Comparison of ENCODE assay signal across 27 mouse cellular contexts in genomic region chr16:44122122-44122521, GRCm38 (mm10). TPM values are rescaled to one million over a fixed set of nuclear protein-coding genes. Genes with fewer than 3 reads are reported as not detected.
DNase-seq lines count a peak whose midpoint lies in the region; ATAC-seq and TF ChIP-seq lines count a peak whose summit lies in the region.
"Had no signal": no experiment of that assay in that cellular context is flagged by ENCODE, and none has a peak within 500 bp of the region (broad histone marks: within the 10 kb centered on the region; RNA-seq: fewer than 3 reads in every experiment).

No protein-coding gene starts in this region.

- DNase-seq in cerebellum, adult 9-11 months = peak; percentile 50
- DNase-seq in layer of hippocampus, adult 2 months (ENCODE audit: low spot score in 2 of 2) = no peak
- DNase-seq in layer of hippocampus, postnatal 36 days = no peak
- no peak for DNase-seq in MN1 (ENCODE audit: low spot score)
- no peak for DNase-seq in embryo, embryonic 10.5 days (ENCODE audit: low spot score)
- DNase-seq: adrenal gland, adult 8-10 months; heart, postnatal 36 days; kidney, adult 8-10 months; kidney, postnatal 4 days; right cerebral cortex, postnatal 4 days; thymus, postnatal 4 days had no signal

- TF ChIP-seq CTCF in layer of hippocampus, adult 2 months (conservative IDR thresholded peaks at IDR 0.05) = no peak

- peak overlapping the region; percentile 95 for H3K27ac ChIP-seq in layer of hippocampus, adult 2 months
- H3K27ac ChIP-seq in brown adipose tissue, adult 24 weeks (replicated peaks; ENCODE audit: low read depth, low read length) = peak overlapping the region; percentile 51; the same call in 1 of the 2 replicates
- H3K27ac ChIP-seq: embryonic facial prominence, embryonic 13.5 days; forebrain, embryonic 10.5 days; forebrain, embryonic 15.5 days; heart, embryonic 10.5 days; hindbrain, embryonic 12.5 days; hindbrain, postnatal 0 days; intestine, embryonic 15.5 days; kidney, postnatal 0 days; limb, embryonic 12.5 days; lung, embryonic 15.5 days; neural tube, embryonic 12.5 days; stomach, postnatal 0 days had no signal

- H3K4me1 ChIP-seq in brown adipose tissue, adult 24 weeks (ENCODE audit: control insufficient read depth, insufficient read depth, insufficient read length, low read length) = peaks cover 13% of the 10 kb centered on the region
- H3K4me1 ChIP-seq: forebrain, embryonic 10.5 days; forebrain, embryonic 15.5 days; heart, embryonic 10.5 days; hindbrain, embryonic 12.5 days; intestine, embryonic 15.5 days; neural tube, embryonic 12.5 days had no signal

- no peak for ATAC-seq in cerebellum, adult (ENCODE audit: insufficient number of reproducible peaks, low FRiP score, low TSS enrichment)
- ATAC-seq: CD4-positive, CD25-positive, alpha-beta regulatory T cell, adult 4 months; forebrain, embryonic 15.5 days; hindbrain, postnatal 0 days; intestine, embryonic 15.5 days; midbrain, embryonic 16.5 days had no signal

- H3K4me3 ChIP-seq in layer of hippocampus, adult 2 months = no peak overlapping the region; the same call in 1 of the 2 replicates
- H3K4me3 ChIP-seq in brown adipose tissue, adult 24 weeks (ENCODE audit: insufficient read depth, low read depth, low read length) = no peak overlapping the region
- H3K4me3 ChIP-seq: embryonic facial prominence, embryonic 13.5 days; forebrain, embryonic 10.5 days; forebrain, embryonic 15.5 days; heart, embryonic 10.5 days; hindbrain, embryonic 12.5 days; intestine, embryonic 15.5 days; limb, embryonic 12.5 days; lung, embryonic 15.5 days; neural tube, embryonic 12.5 days had no signal

RNA-seq across cellular contexts. Expression of gene Atp6v1a, which starts 17.4 kb away (rescaled TPM):
- 100 to 1,000 TPM; 535 to 581 TPM for total RNA-seq in layer of hippocampus, adult 2 months (2021)
- 100 to 1,000 TPM; 559 to 583 TPM for total RNA-seq in layer of hippocampus, postnatal 36 days (2021)
- polyA plus RNA-seq in brown adipose tissue, adult 24 weeks (2012; ENCODE audit: insufficient read depth, insufficient read length, missing spikeins) = 55.9 and 66.0 TPM in 2 replicates

RNA-seq across cellular contexts. Expression of gene Naa50, which starts 17.5 kb away (rescaled TPM):
- 10 to 100 TPM; 59.2 to 61.1 TPM for total RNA-seq in layer of hippocampus, adult 2 months (2021)
- total RNA-seq in layer of hippocampus, postnatal 36 days (2021) = 10 to 100 TPM; 64.5 to 68.8 TPM
- polyA plus RNA-seq in brown adipose tissue, adult 24 weeks (2012; ENCODE audit: insufficient read depth, insufficient read length, missing spikeins) = 48.8 and 61.1 TPM in 2 replicates

RNA-seq across cellular contexts. Expression of gene Usf3, which starts 50.9 kb away (rescaled TPM):
- total RNA-seq in layer of hippocampus, adult 2 months (2021) = 10 to 100 TPM; 41.4 to 43.0 TPM
- 10 to 100 TPM; 36.5 to 46.7 TPM for total RNA-seq in layer of hippocampus, postnatal 36 days (2021)
- 9.3 and 21.8 TPM in 2 replicates for polyA plus RNA-seq in brown adipose tissue, adult 24 weeks (2012; ENCODE audit: insufficient read depth, insufficient read length, missing spikeins)

RNA-seq across cellular contexts. Expression of gene Gramd1c, which starts 59.0 kb away (rescaled TPM):
- total RNA-seq in layer of hippocampus, adult 2 months (2021) = 1 to 10 TPM; 4.6 to 5.1 TPM
- total RNA-seq in layer of hippocampus, postnatal 36 days (2021) = 1 to 10 TPM; 3.5 to 3.9 TPM
- 5.2 and 5.4 TPM in 2 replicates for polyA plus RNA-seq in brown adipose tissue, adult 24 weeks (2012; ENCODE audit: insufficient read depth, insufficient read length, missing spikeins)
